Mouse (Mus musculus) heart, postnatal 25 days (tissue): ENCODE data around the gene Tmem9b. TPM values are rescaled to one million over a fixed set of nuclear protein-coding genes. Genes with fewer than 3 reads are reported as not detected.

Source experiments
- DNase-seq: peaks from one replicate; pipeline ENCODE4 v3.0.0; 2022; ENCODE audit warnings: low spot score
- intact Hi-C: fragments of 180-260 bp; cut with DNase I; formaldehyde crosslinking; loops from one replicate; pipeline ENCODE4 v1.15.1; 2025
- total RNA-seq, 2 experiments: library from RNA; stranded (reverse); gene quantifications; 2 replicates each; pipeline ENCODE4 v1.2.3; 2021

Gene Tmem9b
- total RNA-seq, 2 experiments from 2014 or later = 28.5 to 31.3 TPM

- no peak for DNase-seq
- intact Hi-C loops = no loop called here
Measured at GRCm38 (mm10) chr7:109741703-109742102, 11.0 kb downstream of the Tmem9b start.

DNA sequence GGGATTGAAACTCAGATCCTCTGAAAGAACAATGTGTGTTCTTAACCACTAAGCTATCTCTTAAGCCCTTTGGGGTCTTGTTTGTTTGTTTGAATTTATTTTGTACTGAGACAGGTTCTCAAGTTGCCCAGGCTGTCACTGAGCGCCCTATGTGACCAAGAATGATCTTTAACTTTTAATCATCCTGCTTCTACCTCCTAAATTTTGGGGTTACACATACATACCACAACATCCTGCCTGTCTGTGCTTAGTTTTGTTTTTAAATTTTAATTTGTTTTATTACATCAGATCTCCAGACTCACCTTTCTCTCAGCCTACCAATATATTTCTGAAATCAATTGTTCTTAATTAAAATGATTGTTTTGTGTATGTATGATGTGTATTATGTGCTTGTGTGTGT, 11.6 kb downstream of the Tmem9b start:
- intact Hi-C loops = no loop called here
- DNase-seq = no peak

GRCm38 (mm10) chr7:109739822-109740370, 12.8 kb downstream of the Tmem9b start:
- DNase-seq = no peak
- intact Hi-C loops = no loop called here

GRCm38 (mm10) chr7:109734806-109735205, 17.9 kb downstream of the Tmem9b start:
- intact Hi-C loops = no loop called here
- DNase-seq = no peak

DNA sequence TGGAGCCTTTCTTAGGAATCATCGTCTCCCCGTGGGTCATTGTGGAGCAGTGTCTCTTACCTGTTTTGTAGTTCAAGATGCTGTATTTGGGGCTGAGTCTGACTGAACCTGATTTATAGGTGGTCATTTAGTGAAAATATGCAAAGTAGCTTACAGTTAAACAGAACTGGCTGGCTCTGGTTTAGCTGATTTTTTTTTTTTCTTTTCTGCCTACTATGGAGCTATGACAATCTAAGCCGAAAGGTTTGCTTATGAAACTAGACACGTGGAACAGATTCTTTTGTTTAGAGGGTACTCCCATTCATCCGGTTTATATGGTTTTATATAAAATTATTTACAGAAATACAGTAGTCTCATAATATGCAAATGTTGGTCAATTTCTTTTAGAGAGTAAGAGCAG, 21.0 kb downstream of the Tmem9b start, which contains the start of gene Ascl3:
Ascl3 (minus strand) TSS at position 101 of the 400 bp plus-strand sequence.
- no peak for DNase-seq
- intact Hi-C loops = no loop called here

- DNase-seq = no peak
- intact Hi-C loops = no loop called here
Measured at GRCm38 (mm10) chr7:109723697-109724096, 29.0 kb downstream of the Tmem9b start, which contains the start of gene BC051019. BC051019 (minus strand) TSS chr7:109723850.

DNA sequence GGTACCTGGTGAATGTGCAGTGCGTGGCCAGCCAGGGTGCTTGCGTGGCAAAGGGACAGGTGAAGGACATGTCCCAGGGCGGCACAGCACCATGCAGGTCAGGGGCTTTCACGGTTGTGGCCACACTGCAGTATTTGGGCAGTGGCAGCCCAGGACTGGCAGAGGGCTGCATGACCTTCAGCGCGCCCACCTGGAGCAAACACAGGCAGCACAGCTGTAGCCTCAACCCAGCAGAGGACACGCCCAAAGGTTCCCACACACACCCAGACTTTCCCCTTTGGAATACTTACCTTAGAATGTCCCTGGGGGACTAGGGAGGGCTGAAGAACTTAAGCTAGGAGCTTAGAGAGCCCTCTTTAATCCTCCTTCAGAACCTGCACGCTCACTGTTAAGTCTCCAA, 29.6 kb downstream of the Tmem9b start:
- no peak for DNase-seq
- intact Hi-C loops = no loop called here

DNA sequence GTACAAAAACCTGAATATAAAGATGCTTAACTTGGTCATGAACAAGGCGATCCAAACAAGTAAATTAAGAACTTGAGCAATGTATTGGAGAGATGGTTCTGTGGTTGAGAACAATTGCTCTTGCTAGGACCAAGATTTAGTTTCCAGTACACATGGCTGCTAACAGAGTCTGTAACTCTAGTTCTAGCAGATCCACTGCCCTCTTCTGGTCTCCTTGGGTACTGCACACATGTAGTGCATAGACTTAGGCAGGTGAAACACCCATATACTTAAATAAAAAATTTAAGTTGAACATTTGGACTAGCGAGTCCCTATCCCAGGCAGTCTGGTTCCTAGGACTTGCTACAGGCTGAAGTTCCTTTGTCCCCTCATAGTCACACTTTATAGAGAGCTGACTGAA, 30.1 kb downstream of the Tmem9b start:
- intact Hi-C loops = no loop called here
- DNase-seq = no peak

DNA sequence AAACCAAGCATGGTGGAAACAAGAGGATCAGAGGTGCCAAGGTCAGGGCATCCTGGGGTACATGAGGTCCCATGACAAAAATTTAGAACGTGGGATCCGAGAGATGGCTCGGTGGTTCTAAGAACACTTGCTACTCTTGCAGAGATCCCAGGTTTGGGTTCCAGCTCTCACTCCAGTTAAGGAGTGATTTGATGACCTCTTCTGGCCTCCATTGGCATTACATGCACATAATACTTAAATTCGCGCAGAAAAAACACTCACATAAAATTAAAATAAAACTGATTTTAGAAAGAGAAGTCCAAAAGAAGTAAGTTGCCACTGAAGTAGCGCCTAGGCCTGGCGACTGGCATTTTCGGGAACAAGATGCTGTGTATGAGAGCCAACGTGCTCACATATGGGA, 33.4 kb downstream of the Tmem9b start:
- no peak for DNase-seq
- intact Hi-C loops = no loop called here

DNA sequence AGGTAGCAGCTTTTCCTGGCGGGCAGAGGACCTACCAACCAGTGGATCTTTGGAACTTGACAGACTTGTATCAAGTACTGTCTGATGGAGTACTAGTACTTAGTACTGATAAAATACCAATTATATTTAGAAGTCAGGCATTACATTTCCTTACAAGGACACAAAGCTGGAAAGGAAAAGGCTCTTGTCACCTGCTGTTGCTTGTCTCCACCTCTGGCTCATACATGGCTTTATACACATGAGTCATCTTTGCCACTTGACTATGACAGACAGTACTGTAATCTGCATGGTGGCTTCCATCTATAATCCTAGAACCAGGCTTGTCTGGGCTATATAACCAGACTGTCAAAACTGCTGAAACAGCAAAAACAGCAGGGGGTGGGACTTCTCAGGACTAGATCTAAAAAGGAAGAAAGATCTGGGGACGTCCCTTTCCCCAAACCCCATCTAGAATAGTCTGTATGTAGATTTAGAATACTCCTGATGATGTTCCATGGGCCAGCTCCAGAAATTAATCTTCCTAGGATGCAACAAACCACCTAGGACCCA, 39.2 kb downstream of the Tmem9b start:
- DNase-seq = no peak
- intact Hi-C loops = no loop called here

DNA sequence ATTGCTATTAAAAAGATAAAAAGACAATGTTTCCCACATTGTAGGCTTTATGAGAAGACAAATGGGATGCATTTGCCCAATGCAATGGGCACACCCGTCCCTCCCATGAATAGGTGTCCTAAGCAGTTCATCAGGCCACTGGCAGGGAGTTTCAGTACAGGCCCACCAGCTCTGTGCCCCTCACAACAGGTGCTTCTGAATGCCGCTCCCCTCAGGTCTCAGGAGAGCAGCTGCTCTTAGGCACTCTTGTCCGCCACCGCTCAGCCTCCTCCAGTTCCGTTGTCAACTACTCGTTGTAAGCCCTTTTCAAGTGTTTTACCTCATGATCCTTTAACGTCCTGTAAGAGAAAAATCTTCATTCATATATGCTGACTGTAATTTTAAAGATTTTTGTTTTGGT, 40.5 kb downstream of the Tmem9b start:
- no peak for DNase-seq
- intact Hi-C loops = no loop called here

DNA sequence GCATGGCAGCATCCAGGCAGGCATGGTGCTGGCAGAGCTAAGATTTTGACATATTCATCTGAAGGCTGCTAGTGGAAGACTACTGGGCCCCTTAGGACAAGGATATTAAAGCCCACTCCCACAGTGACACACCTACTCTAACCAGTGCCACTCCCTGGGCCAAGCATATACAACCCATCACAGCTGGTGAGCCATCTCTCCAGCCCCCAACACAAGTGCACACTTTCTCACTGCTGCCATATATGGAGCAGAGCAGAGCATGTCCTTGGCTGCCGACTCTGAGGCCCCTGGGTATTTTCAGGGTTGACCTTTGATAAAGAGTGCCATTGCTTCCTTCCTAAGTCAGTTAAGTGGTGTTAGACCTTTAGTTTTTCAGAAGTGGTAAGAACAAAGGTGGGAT, 42.6 kb downstream of the Tmem9b start:
- intact Hi-C loops = no loop called here
- no peak for DNase-seq

GRCm38 (mm10) chr7:109708961-109709382, 43.7 kb downstream of the Tmem9b start:
- intact Hi-C loops = loop anchor here (5.0 kb wide), 3 partner anchors 182 to 373 kb away; no protein-coding TSS in a partner anchor
- peak; percentile 49 for DNase-seq

DNA sequence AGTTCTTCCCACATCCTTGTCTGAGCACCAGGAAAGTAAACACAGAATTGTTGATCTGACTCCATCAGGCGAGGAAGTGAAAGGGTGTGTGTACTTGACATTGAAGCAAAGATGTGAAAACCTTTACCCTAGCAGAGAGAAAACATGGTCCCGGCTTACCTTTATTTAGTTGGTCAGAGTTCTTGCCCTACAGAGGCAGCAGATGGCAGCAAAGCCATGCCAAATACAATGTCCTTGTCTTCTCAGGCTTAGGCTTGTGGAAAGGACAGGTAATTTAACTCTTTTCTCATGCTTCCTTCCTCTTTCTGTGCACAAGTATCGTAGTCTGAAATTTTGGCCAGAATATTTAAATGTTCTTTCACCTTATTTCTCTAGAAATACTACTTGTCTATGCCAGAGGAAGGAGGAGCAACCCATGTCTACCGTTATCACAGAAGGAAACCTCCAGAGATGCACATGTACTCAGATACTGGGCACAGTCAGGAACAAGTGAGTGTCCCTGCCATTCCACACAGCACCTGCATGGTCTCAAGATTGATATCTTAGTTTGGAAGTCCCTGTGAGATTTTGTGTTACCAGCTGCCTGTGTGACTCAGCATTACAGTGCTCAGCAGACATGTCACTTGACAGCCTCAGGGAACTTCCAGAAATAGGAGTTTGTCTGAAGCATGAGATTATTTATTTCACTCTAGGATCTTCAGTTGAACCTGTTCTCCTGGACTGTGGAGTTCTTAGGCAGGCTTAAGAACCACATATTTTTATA, 45.5 kb downstream of the Tmem9b start:
- no peak for DNase-seq
- intact Hi-C loops = loop anchor here (5.0 kb wide), 3 partner anchors 180 to 375 kb away; no protein-coding TSS in a partner anchor

- intact Hi-C loops = no loop called here
- DNase-seq = no peak
Measured at GRCm38 (mm10) chr7:109704461-109704860, 48.2 kb downstream of the Tmem9b start.

DNA sequence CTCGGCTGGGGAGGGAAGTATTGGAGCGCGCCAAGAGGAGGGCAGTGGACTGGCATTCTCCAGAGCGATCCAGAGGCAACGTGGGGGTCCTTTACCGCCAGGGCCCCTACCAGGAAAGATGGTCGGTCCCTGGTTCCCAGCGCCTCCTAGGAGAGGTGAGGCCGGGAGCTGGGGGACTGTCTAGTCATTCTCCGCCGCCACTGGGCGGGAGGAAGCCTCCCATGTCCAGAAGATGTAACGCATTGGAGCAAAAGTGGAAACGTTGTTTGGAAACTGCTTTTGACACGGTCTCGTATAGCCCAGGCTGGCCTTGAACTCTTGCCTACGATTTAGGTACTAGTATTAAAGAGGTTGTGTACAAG, 48.7 kb downstream of the Tmem9b start:
- DNase-seq = no peak
- intact Hi-C loops = no loop called here

GRCm38 (mm10) chr7:109703190-109704015, 49.3 kb downstream of the Tmem9b start, which contains the start of the genes St5 and Akip1:
St5 (minus strand) TSS chr7:109703605.
Akip1 (plus strand) TSS chr7:109703690.
- intact Hi-C loops = no loop called here
- peak; percentile 88 for DNase-seq

- no peak for DNase-seq
- intact Hi-C loops = no loop called here
Measured at GRCm38 (mm10) chr7:109702721-109703120, 50.0 kb downstream of the Tmem9b start.

DNA sequence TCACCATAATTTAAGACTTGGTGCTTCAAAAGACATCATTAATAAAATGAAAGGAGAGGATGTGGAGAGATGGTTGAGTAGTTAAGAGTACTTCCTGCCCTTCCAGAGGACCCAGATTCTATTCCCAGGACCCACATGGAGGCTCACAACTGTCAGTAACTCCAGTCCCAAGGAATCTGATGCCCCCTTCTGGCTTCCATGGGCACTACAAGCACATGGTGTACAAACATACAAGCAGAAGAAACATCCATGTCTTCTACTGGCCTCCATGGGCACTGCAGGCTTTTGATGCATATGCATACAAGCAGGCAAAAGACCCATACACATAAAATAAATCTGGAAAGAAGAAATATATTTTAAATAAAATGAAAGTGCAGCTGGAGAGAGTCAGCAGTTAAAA, 52.5 kb downstream of the Tmem9b start:
- no peak for DNase-seq
- intact Hi-C loops = no loop called here

GRCm38 (mm10) chr7:109695339-109695726, 57.3 kb downstream of the Tmem9b start:
- no peak for DNase-seq
- intact Hi-C loops = no loop called here
